Mouse (Mus musculus) brain, embryonic 14.5 days (tissue): ENCODE measurements around the gene Itga8.

ENCODE experiments used
- CTCF ChIP-seq: fragments of 200-500 bp; IDR thresholded peaks from 2 replicates; pipeline ENCODE4 v1.5.1; 2012; ENCODE audit warnings: inconsistent platforms, mild to moderate bottlenecking, moderate library complexity, borderline replicate concordance; ENCODE audit not compliant: insufficient read depth, insufficient read length; ENCODE audit errors: extremely low read depth
- POLR2A ChIP-seq: fragments of 200-500 bp; IDR thresholded peaks from 2 replicates; pipeline ENCODE4 v1.6.1; 2012; ENCODE audit warnings: mild to moderate bottlenecking, inconsistent platforms, borderline replicate concordance; ENCODE audit not compliant: poor library complexity, insufficient read depth, insufficient read length, severe bottlenecking; ENCODE audit errors: extremely low read depth

DNA sequence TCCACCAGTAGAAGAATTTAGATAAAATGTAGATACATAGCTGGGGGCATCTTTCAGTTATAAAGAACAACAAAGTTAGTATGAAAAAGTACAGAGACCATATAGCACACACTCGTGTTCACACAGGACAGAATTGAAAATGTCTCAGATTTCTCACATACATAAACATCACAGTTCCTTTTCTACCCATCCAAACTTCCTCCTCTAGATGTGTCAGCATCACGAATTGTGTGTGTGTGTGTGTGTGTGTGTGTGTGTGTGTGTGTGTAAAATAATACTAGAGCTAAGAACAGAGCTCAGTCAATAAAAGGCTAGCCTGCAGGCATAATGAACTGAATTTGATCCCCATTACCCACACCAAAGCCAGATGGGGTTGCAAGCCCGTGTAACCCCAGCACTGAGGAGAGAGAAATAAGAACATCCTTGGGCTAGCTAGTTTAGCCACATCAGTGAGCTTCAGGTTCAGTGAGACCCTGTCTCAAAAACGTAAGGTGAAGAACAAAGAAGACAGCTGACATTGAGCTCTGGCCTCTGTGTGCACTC lies 22.6 kb downstream of the Itga8 start:
- TF ChIP-seq CTCF = no peak
- no peak for TF ChIP-seq POLR2A
